Mouse (Mus musculus) cortical plate, adult 2 months (tissue): ENCODE measurements at regions not wholly inside any gene's neighbourhood (a gene's known extent, or its start where the extent isn't known, plus 50 kb on each side); places are given as distances from the start of the nearest gene placed in this dataset.

ENCODE experiments used
- CTCF ChIP-seq: fragments of 200-500 bp; IDR thresholded peaks from 2 replicates; pipeline ENCODE4 v1.5.1; 2011; ENCODE audit warnings: mild to moderate bottlenecking, control low read depth, low read length; ENCODE audit not compliant: insufficient read depth; ENCODE audit errors: extremely low read depth
- POLR2A ChIP-seq: fragments of 200-500 bp; IDR thresholded peaks from 2 replicates; pipeline ENCODE4 v1.6.1; 2011; ENCODE audit warnings: mild to moderate bottlenecking, low read length, control low read depth; ENCODE audit not compliant: insufficient read depth; ENCODE audit errors: extremely low read depth

DNA sequence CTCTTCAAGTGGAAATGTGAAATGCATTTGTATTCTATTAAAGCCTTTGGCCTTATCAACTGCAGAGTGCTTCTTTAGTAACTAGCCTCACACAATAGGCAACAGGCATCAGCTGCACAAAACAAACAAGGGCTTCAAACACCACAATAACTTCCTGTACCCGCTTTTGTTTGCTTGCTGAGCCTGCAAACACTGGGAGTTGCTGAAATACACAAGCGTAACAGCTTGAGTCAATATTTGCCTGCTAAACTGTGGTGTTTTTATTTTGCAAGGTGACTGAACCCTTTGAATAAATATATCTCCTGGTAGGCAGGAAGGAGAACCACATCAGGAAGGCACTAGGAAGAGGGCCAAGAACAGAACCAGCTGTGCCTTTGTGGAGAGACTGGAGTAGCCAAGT is 195.4 kb upstream of the Aldoart1 start:
- TF ChIP-seq CTCF: no peak
- TF ChIP-seq POLR2A: no peak
